19 mouse cellular contexts compared by ENCODE assay signal in the genomic region with DNA sequence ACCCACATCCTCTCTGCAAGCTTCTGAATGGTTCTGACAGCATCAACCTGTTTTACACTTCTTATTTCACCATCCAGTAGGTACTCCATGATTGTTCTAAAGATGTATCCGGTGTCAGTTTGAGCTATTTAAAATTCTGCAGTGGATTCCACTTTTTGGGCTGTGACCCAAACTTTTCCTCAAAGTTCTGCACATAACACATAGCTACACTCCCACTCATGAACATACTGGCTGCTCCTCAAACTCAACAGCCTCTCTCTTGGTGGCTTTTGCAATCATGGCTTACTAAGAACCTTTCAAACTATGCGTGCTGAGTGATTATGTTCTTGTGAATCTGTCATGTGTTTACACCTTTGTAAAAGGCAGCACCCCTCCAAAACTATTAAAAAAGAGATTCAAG. TPM values are rescaled to one million over a fixed set of nuclear protein-coding genes. Genes with fewer than 3 reads are reported as not detected.
DNase-seq lines count a peak whose midpoint lies in the region; TF ChIP-seq lines count a peak whose summit lies in the region.
"Had no signal": no experiment of that assay in that cellular context is flagged by ENCODE, and none has a peak within 500 bp of the region (broad histone marks: within the 10 kb centered on the region; RNA-seq: fewer than 3 reads in every experiment).

No protein-coding gene starts in this region.

- no peak overlapping the region for H3K4me3 ChIP-seq in layer of hippocampus, adult 2 months
- H3K4me3 ChIP-seq: embryonic facial prominence, embryonic 12.5 days; forebrain, embryonic 15.5 days; heart, adult 2 months; heart, embryonic 15.5 days; hindbrain, embryonic 13.5 days had no signal

- DNase-seq in frontal cortex, adult 2 months (ENCODE audit: extremely low spot score in 1 of 2, low spot score in 1 of 2) = peak; percentile 30 to 51
- no peak for DNase-seq in frontal cortex, postnatal 25 days (ENCODE audit: low spot score in 2 of 2)
- DNase-seq in layer of hippocampus, adult 2 months (ENCODE audit: low spot score in 2 of 2) = peak; percentile 16 to 28
- no peak for DNase-seq in layer of hippocampus, adult 9-10 months (ENCODE audit: low spot score)
- DNase-seq in left cerebral cortex, postnatal 14 days (ENCODE audit: low spot score in 2 of 2) = peak; percentile 8 to 77
- no peak for DNase-seq in left cerebral cortex, adult 11 months (ENCODE audit: low spot score)
- DNase-seq in brain, adult 2 months (ENCODE audit: low read depth, low spot score) = peak; percentile 81
- no peak for DNase-seq in urinary bladder, adult 2 months (ENCODE audit: low spot score)
- DNase-seq: adrenal gland, postnatal 10 days; cerebellum, adult 11-12 months; cerebellum, adult 9-10 months; cerebellum, postnatal 25 days; gastrocnemius, postnatal 14 days; heart, adult 2 months; heart, postnatal 14 days had no signal

- H3K27ac ChIP-seq in layer of hippocampus, adult 2 months = no peak overlapping the region
- H3K27ac ChIP-seq: embryonic facial prominence, embryonic 12.5 days; forebrain, embryonic 15.5 days; heart, adult 2 months; heart, embryonic 15.5 days; hindbrain, embryonic 13.5 days had no signal

- TF ChIP-seq CTCF in layer of hippocampus, adult 2 months (conservative IDR thresholded peaks at IDR 0.05) = no peak

- intact Hi-C loops in left cerebral cortex, postnatal 14 days (cut with DNase I) = no loop called here

RNA-seq across cellular contexts. Expression of a gene that starts 12.4 kb away (rescaled TPM):
- 53.4 and 59.0 TPM in 2 replicates for polyA plus RNA-seq in frontal cortex, adult 2 months (2012; rRNA removed)
- 100 to 1,000 TPM; 135 to 145 TPM for total RNA-seq in layer of hippocampus, adult 2 months (2021)
- total RNA-seq in left cerebral cortex, postnatal 14 days (2021) = 10 to 100 TPM; 61.5 to 63.5 TPM
- polyA plus RNA-seq in urinary bladder, adult 2 months (2012; rRNA removed) = 8.8 and 11.0 TPM in 2 replicates

Comparison
In these comparisons a context has a peak if more than half of its experiments do, and no peak if none do; other contexts are left out.
1. DNase-seq: peak in frontal cortex, adult 2 months (2 of 2), layer of hippocampus, adult 2 months (2 of 2), left cerebral cortex, postnatal 14 days (2 of 2) and brain, adult 2 months (single experiment); none in frontal cortex, postnatal 25 days (0 of 2), layer of hippocampus, adult 9-10 months (single experiment), left cerebral cortex, adult 11 months (single experiment) and urinary bladder, adult 2 months (single experiment).